Mouse (Mus musculus) left cerebral cortex, postnatal 25 days (tissue): ENCODE results near the gene Itgae. TPM values are rescaled to one million over a fixed set of nuclear protein-coding genes. Genes with fewer than 3 reads are reported as not detected.

Experiments
- DNase-seq, 2 experiments: peaks; one replicate each; pipeline ENCODE4 v3.0.0; 2022; ENCODE audit warnings: low spot score in 2 of 2, mixed read lengths in 1 of 2
- intact Hi-C: fragments of 180-260 bp; cut with DNase I; formaldehyde crosslinking; loops from one replicate; pipeline ENCODE4 v1.15.1; 2025
- total RNA-seq, 2 experiments: library from RNA; stranded (reverse); gene quantifications; 2 replicates each; pipeline ENCODE4 v1.2.3; 2021

Itgae gene
- total RNA-seq: under 1 TPM; 0.18 to 0.21 TPM

DNA sequence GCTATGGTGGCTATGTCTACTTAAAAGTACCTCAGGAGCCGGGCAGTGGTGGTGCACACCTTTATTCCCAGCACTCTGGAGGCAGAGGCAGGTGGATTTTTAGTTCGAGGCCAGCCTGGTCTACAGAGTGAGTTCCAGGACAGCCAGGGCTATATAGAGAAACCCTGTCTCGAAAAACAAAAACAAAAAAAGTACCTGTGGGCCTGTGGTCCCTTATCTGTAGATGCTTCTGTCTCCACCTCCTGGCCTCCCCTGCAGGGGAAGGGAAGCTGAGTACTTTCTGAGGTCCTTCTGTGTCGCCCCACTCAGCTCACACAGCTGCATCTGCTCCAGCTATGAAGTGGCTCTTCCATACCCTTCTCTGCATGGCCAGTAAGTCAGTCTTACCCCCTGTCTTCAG lies at the start of gene Itgae:
Gene Itgae, plus strand, starts transcription at position 301 of the 400 bp plus-strand sequence.
- intact Hi-C loops: no loop called here

DNA sequence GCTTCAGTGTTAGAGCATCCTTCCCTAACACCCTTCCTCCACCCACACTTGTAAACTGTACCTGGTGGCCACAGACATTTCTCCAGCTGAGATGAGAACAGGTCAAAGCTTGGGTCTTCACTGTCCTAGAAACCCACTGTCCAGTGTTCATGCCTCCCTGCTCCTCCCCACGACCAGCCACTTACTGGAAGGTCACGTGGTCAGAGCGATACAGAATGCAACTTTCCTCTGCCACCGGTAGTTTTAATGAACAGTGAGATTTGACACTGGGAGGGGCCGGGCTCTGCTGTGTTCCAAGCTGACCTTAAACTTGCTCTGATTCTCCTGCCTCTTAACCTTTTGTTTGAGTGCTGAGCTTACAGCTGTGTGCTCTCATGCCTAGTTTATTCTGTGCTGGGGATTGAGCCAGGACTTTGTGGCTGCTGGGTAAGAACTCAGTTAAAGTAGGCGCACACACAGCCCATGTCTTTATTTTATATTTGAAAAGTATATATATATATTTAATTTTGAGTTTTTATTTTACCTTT lies 46.1 kb upstream of the Itgae start:
- no peak for DNase-seq
- intact Hi-C loops: no loop called here

More for the DNA sequence above, at the start of gene Itgae:
- no peak for DNase-seq

DNA sequence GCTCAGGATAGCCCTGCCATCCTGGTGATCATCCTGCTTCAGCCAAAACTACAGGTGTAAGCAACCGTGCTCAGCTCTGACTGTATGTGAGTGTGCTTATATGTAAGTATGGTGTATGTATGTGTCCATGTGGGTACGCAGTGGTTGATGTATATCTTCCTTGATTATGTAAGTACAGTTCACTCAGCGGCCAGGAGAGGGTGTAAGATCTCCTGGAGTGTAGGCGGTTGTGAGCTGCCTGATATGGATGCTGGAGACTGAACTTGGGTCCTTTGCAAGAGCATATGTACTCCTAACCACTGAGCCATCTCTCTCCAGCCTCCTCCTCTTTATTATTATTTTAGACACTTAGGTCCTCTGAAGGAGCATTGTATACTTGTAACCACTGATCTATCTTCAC lies 45.6 kb upstream of the Itgae start:
- no peak for DNase-seq
- intact Hi-C loops: loop anchor here (5.0 kb wide), 1 partner anchor 117 kb away; no protein-coding TSS in a partner anchor

GRCm38 (mm10) chr11:73047542-73047996 lies 42.8 kb upstream of the Itgae start, which contains the start of gene Ncbp3:
TSS of gene Ncbp3 (plus strand) at chr11:73047783.
- peak; percentile 94 to 97 for DNase-seq
- intact Hi-C loops: loop anchor here (5.0 kb wide), 1 partner anchor 120 kb away; no protein-coding TSS in a partner anchor

GRCm38 (mm10) chr11:73048030-73048876 lies 42.1 kb upstream of the Itgae start:
- no peak for DNase-seq
- intact Hi-C loops: loop anchor here (5.0 kb wide), 1 partner anchor 121 kb away; no protein-coding TSS in a partner anchor

DNA sequence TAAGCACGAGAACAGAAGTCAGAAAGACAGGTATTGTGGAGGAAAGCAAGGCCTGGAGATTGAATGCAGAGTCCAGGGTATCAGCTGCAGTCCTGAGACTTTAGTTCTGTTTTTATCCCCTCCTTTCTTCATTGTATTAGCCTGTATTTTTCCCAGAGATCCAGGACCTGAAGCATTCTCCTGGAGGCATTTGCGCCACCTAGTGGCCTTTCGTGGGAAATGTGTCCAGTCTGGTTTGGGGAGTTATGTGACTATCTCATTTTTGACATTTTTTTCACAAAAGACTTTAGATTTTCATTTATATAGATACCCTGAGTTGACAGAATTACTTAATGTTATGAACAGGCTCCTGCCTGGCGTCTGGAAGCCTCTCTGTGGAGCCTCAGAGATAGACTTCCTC lies 41.0 kb upstream of the Itgae start:
- intact Hi-C loops: loop anchor here (5.0 kb wide), 1 partner anchor 122 kb away; no protein-coding TSS in a partner anchor
- peak; percentile 74 to 81 for DNase-seq

DNA sequence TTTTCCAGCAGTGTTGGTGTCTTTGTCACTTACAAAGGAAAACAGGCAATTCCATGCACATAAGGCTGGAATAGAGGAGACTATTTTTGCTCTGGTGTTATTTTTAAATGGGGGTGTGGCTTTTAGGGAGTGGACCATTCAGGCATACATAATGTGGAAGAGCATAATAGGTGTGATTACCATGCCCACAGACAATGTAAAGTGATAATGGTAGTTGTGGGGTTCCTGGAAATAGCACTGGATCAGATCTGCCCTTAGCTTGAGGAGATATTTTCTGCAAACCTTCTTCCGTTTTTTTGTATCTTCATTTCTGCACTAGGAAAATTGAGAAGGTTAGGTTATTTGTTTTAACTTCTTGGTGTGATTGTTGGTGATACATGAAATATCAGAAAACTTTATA lies 37.6 kb upstream of the Itgae start:
- no peak for DNase-seq
- intact Hi-C loops: no loop called here

- intact Hi-C loops: no loop called here
- DNase-seq: no peak
Observed at GRCm38 (mm10) chr11:73057701-73058100, 32.7 kb upstream of the Itgae start.

- no peak for DNase-seq
- intact Hi-C loops: no loop called here
Observed at GRCm38 (mm10) chr11:73059630-73060029, 30.8 kb upstream of the Itgae start.

GRCm38 (mm10) chr11:73061413-73061812 lies 29.0 kb upstream of the Itgae start:
- intact Hi-C loops: no loop called here

DNA sequence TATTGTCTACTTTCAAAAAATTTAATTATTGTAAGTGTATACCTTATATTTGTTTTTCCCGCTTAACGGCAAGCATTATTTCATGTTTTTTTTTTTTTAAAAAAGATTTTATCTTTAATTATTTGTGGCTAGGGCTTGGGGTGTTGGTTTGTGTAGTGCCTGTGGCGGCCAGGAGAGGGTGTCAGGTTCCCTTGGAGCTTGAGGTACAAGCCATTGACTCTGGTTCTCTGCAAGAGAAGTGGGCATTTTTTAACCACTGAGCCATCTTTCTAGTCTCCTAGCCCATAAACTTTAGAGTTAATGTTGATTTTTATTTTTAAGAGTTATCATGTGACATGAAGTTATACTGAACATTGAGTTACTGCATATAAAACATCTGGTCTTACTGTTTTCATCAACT lies 18.5 kb upstream of the Itgae start:
- intact Hi-C loops: loop anchor here (1.0 to 5.0 kb wide), 2 partner anchors 35 to 1300 kb away; no protein-coding TSS in a partner anchor
- DNase-seq: peak; percentile 39 to 56

More at GRCm38 (mm10) chr11:73061413-73061812, 29.0 kb upstream of the Itgae start:
- DNase-seq: no peak

GRCm38 (mm10) chr11:73076295-73076694 lies 14.1 kb upstream of the Itgae start:
- intact Hi-C loops: no loop called here
- DNase-seq: no peak

DNA sequence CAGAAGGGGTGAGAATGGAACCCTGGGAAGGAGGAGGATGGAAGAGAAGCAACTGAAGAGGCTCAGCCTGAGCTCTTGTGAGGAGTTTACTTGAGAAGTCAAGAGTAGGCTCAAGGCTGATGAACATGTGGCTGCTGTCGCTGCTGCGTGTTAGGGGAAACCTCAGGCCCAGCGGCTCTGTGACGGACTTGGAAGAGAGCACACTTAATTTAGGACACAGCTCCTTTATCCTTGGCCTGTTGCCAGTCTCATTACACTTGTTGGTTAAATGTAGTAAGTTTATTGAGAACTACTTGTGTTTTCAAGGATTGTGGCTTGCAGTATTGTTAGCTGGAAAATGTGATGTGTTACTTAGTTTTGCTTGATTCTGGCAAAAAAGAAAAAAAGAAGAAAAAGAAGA lies 13.7 kb upstream of the Itgae start:
- intact Hi-C loops: no loop called here
- no peak for DNase-seq

DNA sequence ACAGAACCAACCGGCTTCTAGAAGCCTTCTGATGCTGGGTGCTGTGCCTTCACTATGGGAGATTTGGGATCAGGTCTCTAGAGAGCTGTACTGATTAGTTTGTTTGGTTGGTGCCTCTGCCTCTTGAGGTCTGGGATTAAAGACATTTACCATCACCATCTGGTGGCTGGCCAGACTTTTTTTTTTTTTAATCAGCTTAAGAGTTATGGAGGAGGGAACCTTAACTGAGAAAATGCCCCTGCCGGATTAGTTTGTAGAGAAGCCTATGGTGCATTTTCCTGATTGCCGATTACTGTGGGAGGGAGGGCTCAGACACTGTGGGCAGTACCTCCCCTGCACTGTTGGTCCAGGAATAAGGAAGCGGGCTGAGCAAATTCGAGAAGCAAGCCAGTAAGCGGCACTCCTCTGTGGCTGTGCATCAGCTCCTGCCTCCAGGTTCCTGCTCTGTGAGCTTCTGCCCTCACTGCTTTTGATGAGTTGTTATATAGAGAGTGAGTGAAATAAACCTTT lies 13.1 kb upstream of the Itgae start:
- intact Hi-C loops: no loop called here
- no peak for DNase-seq

DNA sequence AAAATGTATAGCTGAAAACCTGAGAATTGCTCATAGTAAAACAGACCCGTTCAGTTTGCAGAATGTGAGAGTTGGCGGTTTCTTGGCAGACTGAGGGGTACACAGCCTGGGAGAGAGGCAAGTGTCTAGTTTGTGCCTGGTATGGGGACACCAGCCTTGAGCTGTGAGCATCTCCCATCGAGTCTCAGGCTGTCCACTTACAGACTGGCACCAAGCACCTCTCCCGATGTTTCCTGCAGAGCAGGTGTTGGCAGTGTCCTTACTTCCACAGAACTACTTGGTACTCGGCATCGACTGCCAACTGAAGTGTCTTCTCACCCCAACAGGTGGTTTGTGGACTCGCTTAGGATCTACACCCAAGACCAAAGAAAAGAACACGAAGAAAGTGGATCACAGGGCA lies 11.8 kb upstream of the Itgae start:
- intact Hi-C loops: no loop called here
- DNase-seq: no peak

GRCm38 (mm10) chr11:73080306-73080705 lies 10.1 kb upstream of the Itgae start:
- intact Hi-C loops: no loop called here
- no peak for DNase-seq

DNA sequence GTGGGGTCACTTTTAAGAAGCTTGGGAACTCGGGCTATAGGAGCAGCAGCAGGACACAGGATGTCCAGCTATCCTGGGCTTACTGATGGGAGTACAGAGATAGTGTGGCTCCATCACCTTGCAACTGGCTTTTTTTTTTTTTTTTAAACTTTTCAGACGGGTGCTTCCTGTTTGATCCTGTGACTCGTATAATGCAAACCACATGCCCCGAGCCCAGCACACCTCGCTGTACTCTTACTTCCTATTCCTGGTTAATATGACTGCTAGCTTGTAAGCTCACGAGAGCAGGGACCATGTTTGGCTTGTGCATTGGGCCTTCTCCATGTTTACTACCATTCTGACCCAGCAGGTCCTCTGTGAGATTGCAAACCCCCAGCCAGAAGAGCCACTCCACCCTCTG lies 6.1 kb upstream of the Itgae start:
- intact Hi-C loops: no loop called here
- DNase-seq: no peak

DNA sequence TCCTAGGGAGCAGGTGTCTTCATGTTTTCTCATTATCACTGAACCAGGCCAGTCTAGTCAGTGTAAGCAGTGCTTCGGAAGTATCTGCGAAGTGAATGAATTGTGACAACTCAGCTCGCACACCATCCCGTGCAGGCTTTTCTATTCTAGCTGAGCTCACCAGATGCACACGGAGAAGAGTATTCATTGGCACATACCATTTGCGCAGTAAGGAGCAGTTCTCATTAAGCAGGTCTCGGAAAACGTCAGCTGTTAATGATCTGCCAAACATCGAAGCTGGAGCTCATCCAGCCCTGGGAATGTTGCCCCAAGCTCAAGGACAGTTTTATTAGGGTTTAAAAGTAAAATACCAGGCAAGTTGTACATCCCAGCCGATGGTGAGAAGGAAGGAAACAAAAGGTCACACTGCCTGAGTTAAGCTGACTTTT lies 5.6 kb upstream of the Itgae start:
- intact Hi-C loops: no loop called here
- DNase-seq: peak in 1 of 2 experiments; percentile 30

DNA sequence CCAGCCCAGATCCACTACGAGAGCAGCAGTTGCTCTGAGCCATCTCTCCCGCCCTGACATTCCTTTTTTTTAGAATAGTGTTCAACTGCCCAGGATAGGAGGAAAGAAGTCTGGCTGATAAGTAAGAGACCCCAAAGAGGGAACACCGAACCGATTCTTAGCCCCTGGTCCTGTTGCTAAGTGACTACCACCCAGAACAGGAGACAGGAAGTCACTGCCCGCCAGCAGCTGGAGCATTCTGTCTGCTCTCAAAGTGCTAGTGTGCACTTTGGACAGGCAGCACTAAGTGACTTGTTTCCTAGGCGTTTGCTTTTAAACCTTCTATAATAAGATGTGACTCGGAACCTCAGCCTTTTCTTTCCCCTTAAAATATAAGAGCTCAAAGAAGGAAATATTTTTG lies 5.0 kb upstream of the Itgae start:
- DNase-seq: no peak
- intact Hi-C loops: no loop called here

GRCm38 (mm10) chr11:73087700-73088480 lies 2.5 kb upstream of the Itgae start:
- no peak for DNase-seq
- intact Hi-C loops: no loop called here
